Mouse (Mus musculus) midbrain, embryonic 15.5 days (tissue): ENCODE measurements around the gene Fbxo7. TPM values are rescaled to one million over a fixed set of nuclear protein-coding genes. Genes with fewer than 3 reads are reported as not detected.

Source experiments
- ATAC-seq: fragments of 200-750 bp; cut with Nextera tagmentation; replicated peaks from 2 replicates; pipeline ENCODE4 v1.8.0; 2017; ENCODE audit warnings: moderate TSS enrichment
- H3K27ac ChIP-seq: fragments of 300-500 bp; sonication (generic); 2 replicates; pipeline ENCODE4 v1.5.1; 2015; ENCODE audit warnings: mild to moderate bottlenecking, inconsistent platforms
- H3K27me3 ChIP-seq: fragments of 300-500 bp; sonication (generic); replicated peaks from 2 replicates; pipeline ENCODE4 v1.6.1; 2015; ENCODE audit warnings: inconsistent platforms
- H3K36me3 ChIP-seq: fragments of 300-500 bp; sonication (generic); replicated peaks from 2 replicates; pipeline ENCODE4 v1.6.1; 2015; ENCODE audit warnings: inconsistent platforms
- H3K4me1 ChIP-seq: fragments of 300-500 bp; sonication (generic); 2 replicates; pipeline ENCODE4 v1.6.1; 2015; ENCODE audit warnings: inconsistent platforms
- H3K4me2 ChIP-seq: fragments of 300-500 bp; sonication (generic); 2 replicates; pipeline ENCODE4 v1.6.1; 2015; ENCODE audit warnings: inconsistent platforms, mild to moderate bottlenecking, moderate library complexity
- H3K4me3 ChIP-seq: fragments of 300-500 bp; sonication (generic); 2 replicates; pipeline ENCODE4 v1.5.1; 2015; ENCODE audit warnings: mild to moderate bottlenecking, inconsistent platforms
- H3K9ac ChIP-seq: fragments of 300-500 bp; sonication (generic); 2 replicates; pipeline ENCODE4 v1.6.1; 2015; ENCODE audit warnings: mild to moderate bottlenecking, inconsistent platforms
- H3K9me3 ChIP-seq: fragments of 300-500 bp; sonication (generic); 2 replicates; pipeline ENCODE4 v1.6.1; 2016; ENCODE audit warnings: inconsistent platforms
- WGBS: fragments of 180-500 bp; shearing (Covaris S2); methylation state at CpG from one replicate; pipeline ENCODE4 v1.1.7; 2015; ENCODE audit warnings: mixed read lengths; 5-methylcytosine and 5-hydroxymethylcytosine counted together
- polyA plus RNA-seq: library from polyadenylated mRNA; unstranded; fragments of >200 nt; fragmentation: Nextera tagmentation; extraction: Ambion mirVana; gene quantifications from 2 replicates; pipeline ENCODE4 v1.2.1, GENCODE M21; 2015

Gene Fbxo7
- polyA plus RNA-seq, 1 experiment from 2014 or later: 18.8 TPM

DNA sequence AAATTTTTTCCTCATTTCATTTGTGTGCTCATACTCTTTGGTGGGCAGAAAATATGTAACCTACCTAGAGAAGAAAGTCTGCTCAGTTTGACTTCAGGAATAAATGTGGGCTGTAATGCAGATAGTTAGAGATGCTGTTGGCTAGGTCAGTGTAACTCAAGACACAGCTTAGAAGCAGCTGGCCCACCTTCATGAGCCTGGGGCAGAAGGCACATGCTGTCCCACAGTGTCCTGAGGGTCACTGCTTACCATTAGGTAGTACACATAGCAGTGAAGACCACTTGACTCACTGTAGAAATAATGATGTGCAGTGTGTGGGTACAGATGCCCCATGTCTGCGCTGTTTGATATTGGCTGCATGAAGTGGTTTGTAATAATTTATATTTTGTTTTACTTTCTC, 24.6 kb downstream of the Fbxo7 start:
- no peaks in the 10 kb centered on the region for H3K36me3 ChIP-seq
- H3K4me1 ChIP-seq: no peaks in the 10 kb centered on the region
- no peaks in the 10 kb centered on the region for H3K9me3 ChIP-seq
- 98% methylated on average over 1 of the region's 1 CpGs for WGBS
- no peak overlapping the region for H3K27ac ChIP-seq
- H3K27me3 ChIP-seq: no peaks in the 10 kb centered on the region
- no peak for ATAC-seq
- no peak overlapping the region for H3K9ac ChIP-seq
- no peak overlapping the region for H3K4me2 ChIP-seq
- H3K4me3 ChIP-seq: no peak overlapping the region

DNA sequence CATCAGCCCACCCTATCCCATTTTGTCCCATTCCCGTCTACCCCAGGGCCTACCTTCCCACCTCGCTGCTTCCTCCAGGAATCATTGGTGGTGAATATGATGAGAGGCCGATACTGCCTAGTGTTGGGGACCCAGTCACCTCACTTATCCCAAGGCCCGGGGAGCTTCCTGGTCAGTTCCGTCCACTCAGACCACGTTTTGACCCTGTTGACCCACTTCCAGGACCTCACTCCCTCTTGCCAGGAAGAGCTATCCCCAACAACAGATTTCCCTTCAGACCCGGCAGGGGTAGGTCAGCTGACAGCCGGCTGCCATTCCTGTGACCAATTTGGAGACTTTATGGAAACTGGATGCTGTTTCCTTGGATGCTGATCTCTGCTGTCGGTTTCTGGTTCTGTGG, 26.0 kb downstream of the Fbxo7 start:
- ATAC-seq: no peak
- Histone ChIP-seq H3K4me2 (no peak overlapping the region), H3K9ac (no peak overlapping the region), H3K4me1 (no peaks in the 10 kb centered on the region), H3K27ac (no peak overlapping the region), H3K4me3 (no peak overlapping the region), H3K36me3 (no peaks in the 10 kb centered on the region), H3K27me3 (no peaks in the 10 kb centered on the region), H3K9me3 (no peaks in the 10 kb centered on the region)
- WGBS: 92% methylated on average over 9 of the region's 9 CpGs

DNA sequence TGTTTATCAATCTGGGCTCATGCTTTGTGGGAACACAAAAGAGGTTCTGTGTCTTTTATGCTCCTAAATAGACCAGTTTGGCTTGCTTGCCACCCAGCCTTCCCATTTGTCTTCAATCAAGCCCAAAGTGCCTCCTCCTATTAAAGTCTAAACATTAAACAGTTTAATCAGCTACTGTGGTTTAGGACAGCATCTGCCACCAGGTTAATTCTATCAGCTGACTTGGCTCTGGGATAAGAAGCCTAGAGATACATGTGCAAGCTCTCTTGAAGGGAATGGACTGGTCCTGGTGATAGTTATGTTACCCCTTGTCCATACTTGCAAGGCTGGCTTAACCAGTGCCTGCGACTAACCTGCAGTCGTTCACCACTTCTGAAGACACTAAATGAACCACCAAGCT, 28.8 kb downstream of the Fbxo7 start:
- 82% methylated on average over 2 of the region's 2 CpGs for WGBS
- Histone ChIP-seq H3K9me3 (no peaks in the 10 kb centered on the region), H3K9ac (no peak overlapping the region), H3K4me3 (no peak overlapping the region), H3K4me2 (no peak overlapping the region), H3K27ac (no peak overlapping the region), H3K27me3 (no peaks in the 10 kb centered on the region), H3K4me1 (no peaks in the 10 kb centered on the region), H3K36me3 (peaks cover 10% of the 10 kb centered on the region)
- no peak for ATAC-seq

DNA sequence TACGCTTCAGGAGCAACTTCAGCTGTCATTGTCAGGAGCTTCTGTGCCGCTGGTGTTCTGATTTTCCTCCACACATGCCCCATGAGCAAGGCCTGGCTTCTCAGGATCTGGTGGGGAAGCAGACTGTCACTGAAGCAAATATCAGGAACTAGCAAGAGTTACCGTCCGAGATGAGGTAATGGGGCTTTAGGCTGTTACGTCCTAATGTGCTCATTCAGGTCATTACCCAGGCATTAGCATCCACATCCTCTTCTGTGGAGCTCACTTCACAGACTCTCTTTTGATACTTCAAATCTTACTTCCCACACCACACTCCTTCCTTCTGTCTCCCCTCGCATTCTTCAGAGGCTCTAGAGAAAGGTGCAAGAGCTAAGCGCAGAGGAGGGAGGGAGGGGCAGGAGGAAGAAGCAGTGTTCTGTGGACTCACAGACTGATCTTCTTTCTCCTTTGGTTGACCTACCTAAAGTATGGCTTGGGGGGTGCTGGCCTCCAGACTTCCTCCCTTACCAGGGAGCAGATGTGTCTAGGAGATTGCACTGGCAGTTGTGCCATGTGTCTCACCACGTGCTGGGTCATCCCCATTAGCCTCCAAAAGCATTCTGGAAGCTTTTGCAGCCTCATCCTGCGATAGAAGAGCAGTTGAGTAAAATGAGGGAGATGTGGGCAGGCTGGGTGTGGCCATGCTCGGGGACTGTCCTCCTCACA, 31.2 kb downstream of the Fbxo7 start:
- no peaks in the 10 kb centered on the region for H3K27me3 ChIP-seq
- H3K9me3 ChIP-seq: no peaks in the 10 kb centered on the region
- H3K4me3 ChIP-seq: no peak overlapping the region
- WGBS: 85% methylated on average over 10 of the region's 10 CpGs
- ATAC-seq: no peak
- H3K36me3 ChIP-seq: peaks cover 21% of the 10 kb centered on the region
- no peaks in the 10 kb centered on the region for H3K4me1 ChIP-seq
- no peak overlapping the region for H3K9ac ChIP-seq
- no peak overlapping the region for H3K4me2 ChIP-seq
- no peak overlapping the region for H3K27ac ChIP-seq

DNA sequence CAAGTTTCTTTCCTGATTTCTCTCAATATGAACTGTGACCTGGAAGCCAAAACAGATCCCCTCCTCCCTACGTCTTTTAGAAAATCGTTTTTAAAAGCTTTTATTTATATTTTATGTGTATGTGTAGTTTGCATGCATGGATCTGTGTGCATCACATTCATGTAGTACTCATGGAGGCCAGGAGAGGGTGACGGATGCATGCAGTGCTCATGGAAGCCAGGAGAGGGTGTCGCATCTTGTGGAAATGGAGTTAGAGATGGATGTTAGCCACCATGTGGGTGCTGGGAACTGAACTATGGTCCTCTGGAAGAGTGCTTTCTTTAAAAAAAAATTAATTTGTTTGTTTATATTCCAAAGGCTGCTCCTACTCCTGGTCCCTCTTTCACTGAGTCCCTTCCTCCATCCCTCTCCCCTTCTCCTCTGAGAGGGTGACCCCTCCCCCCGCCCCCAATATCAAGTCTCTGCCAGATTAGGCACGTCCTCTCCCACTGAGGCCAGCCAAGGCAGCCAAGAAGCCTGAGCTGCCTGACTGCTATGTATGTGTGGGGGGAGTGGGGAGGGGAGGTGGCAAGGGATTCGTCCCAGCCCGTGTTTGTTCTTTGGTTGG, 34.6 kb downstream of the Fbxo7 start:
- Histone ChIP-seq H3K4me3 (no peak overlapping the region), H3K9ac (no peak overlapping the region), H3K4me1 (no peaks in the 10 kb centered on the region), H3K4me2 (no peak overlapping the region), H3K9me3 (no peaks in the 10 kb centered on the region), H3K36me3 (peaks cover 21% of the 10 kb centered on the region), H3K27me3 (no peaks in the 10 kb centered on the region), H3K27ac (no peak overlapping the region)
- no peak for ATAC-seq
- 78% methylated on average over 8 of the region's 8 CpGs for WGBS

DNA sequence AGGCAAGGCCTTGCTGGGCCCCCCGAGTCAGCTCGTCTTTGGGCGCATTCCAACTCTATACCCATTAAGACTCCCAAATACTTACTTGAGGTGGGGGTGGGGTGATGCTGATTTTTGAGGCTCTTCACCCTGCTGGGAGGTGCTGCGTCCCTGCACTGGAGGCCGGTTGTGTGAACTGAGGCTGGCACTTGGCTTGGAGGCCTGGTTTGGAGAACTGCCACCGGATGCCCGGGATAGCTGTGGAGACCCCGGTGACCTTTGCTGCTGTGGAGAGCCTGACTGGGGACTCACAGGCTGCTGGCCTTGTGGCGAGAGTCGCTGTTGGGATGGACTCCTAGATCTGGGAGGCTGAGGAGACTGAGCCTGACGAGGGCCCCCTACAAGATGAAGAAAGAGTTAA, 35.5 kb downstream of the Fbxo7 start:
- WGBS: 87% methylated on average over 11 of the region's 11 CpGs
- no peak for ATAC-seq
- no peak overlapping the region for H3K9ac ChIP-seq

DNA sequence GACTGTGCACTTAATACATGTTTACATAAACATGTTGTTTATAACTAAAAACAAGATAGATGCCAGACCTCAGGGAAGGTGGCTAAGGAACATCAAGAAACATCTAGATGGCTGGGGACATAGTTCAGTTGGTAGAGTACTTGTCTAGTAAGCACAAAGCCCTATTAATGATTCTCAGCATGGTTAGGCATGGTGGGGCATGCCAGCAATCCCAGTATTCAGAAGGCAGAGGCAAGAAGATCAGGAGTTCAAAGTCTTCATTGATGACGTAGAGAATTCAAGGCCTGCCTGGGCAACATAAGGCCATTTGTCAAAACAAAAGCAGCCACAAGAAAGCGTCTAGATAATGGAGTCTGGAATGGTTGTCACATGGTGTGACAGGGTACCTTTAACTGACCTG, 35.9 kb downstream of the Fbxo7 start:
- H3K36me3 ChIP-seq: peaks cover 25% of the 10 kb centered on the region
- H3K4me2 ChIP-seq: no peak overlapping the region
- no peaks in the 10 kb centered on the region for H3K4me1 ChIP-seq
- no peaks in the 10 kb centered on the region for H3K27me3 ChIP-seq
- WGBS: 52% methylated on average over 2 of the region's 2 CpGs
- H3K9me3 ChIP-seq: no peaks in the 10 kb centered on the region
- no peak overlapping the region for H3K27ac ChIP-seq
- H3K9ac ChIP-seq: no peak overlapping the region
- ATAC-seq: no peak
- H3K4me3 ChIP-seq: no peak overlapping the region

More for the DNA sequence above, 35.5 kb downstream of the Fbxo7 start:
- no peak overlapping the region for H3K4me3 ChIP-seq
- H3K4me1 ChIP-seq: no peaks in the 10 kb centered on the region
- H3K27ac ChIP-seq: no peak overlapping the region
- H3K4me2 ChIP-seq: no peak overlapping the region
- H3K27me3 ChIP-seq: no peaks in the 10 kb centered on the region
- H3K9me3 ChIP-seq: no peaks in the 10 kb centered on the region
- H3K36me3 ChIP-seq: peaks cover 21% of the 10 kb centered on the region

DNA sequence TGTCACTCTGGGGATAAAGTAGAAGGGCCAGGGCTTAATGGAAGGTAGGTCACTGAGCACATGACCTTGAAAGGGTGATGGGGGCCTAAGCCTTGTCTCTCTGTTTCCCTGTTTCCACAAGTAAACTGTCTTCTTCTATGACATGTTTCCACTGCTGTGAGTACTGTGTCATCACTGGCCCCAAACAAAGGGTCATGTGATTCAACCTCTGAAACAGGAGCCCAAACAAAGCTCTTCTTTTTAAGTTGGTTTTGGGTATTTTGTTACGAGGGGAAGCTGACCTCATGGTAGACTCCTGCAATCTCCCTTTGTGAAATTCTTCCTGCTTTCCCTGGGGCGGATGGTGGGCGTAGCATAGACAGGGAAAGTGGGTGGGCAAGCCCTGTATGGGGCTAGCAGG, 38.5 kb downstream of the Fbxo7 start:
- Histone ChIP-seq H3K36me3 (peaks cover 19% of the 10 kb centered on the region), H3K4me3 (no peak overlapping the region), H3K9ac (no peak overlapping the region), H3K9me3 (no peaks in the 10 kb centered on the region), H3K4me2 (no peak overlapping the region), H3K27ac (no peak overlapping the region), H3K4me1 (no peaks in the 10 kb centered on the region), H3K27me3 (no peaks in the 10 kb centered on the region)
- WGBS: 55% methylated on average over 3 of the region's 3 CpGs
- no peak for ATAC-seq

DNA sequence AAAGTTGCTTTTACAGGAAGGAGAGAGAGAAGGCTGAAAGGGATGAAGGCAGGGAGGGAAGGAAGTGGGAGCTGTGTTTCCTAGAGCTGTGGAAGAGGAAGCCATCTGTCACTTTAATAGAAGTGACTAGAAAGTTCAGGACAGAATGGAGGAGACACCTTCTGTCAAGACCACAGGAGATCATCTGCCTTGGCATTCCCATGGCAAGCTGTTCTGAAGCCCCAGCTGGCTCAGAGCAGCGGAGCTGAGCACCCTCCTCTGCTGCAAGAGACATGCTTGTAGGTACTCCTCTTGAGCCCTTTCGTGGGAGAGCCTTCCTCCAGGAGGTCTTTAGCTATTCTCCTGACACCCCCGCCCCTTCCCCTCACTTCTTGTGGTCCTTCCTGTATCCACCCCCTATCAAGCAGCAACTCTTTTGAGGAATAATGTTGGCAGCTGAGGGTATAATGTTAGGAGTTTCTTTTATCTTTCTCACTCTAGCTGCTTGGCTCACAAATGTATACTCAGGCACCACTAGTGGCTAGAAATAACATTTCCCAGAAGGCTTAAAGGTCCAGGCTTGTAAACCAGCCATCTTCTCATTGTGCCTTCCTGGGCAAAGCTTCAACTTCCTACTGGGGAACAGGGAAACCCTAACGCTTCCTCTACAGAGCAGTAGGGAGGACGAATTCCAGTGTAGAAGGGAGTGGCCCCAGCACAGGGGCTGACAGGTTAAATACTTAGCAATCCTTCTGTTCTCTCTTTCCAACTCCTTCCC, 40.7 kb downstream of the Fbxo7 start:
- Histone ChIP-seq H3K36me3 (peaks cover 6% of the 10 kb centered on the region), H3K4me2 (no peak overlapping the region), H3K9ac (no peak overlapping the region), H3K4me1 (no peaks in the 10 kb centered on the region), H3K27me3 (no peaks in the 10 kb centered on the region), H3K27ac (no peak overlapping the region), H3K4me3 (no peak overlapping the region), H3K9me3 (no peaks in the 10 kb centered on the region)
- no peak for ATAC-seq
- 76% methylated on average over 5 of the region's 5 CpGs for WGBS

DNA sequence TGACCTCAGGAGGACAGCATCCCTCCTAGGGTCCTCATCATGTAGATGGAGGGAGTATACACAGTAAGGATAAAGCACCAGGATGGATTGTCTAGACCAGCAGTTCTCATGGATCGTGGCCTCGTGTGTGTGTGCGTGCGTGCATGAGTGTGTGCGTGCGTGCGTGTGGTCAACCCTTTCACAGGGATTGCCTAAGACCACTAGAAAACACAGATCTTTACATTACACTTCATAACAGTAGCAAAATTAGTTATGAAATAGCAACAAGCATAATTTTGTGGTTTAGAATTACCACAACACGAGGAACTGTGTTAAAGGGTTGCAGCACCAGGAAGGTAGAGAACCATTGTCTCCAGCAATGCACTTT, 41.2 kb downstream of the Fbxo7 start:
- Histone ChIP-seq H3K4me2 (no peak overlapping the region), H3K9ac (no peak overlapping the region), H3K4me1 (no peaks in the 10 kb centered on the region), H3K9me3 (no peaks in the 10 kb centered on the region), H3K4me3 (no peak overlapping the region), H3K36me3 (0 out of 2 replicates have a peak, but pooled peaks cover 5% of the 10 kb centered on the region), H3K27ac (no peak overlapping the region), H3K27me3 (no peaks in the 10 kb centered on the region)
- 98% methylated on average over 8 of the region's 8 CpGs for WGBS
- ATAC-seq: no peak

DNA sequence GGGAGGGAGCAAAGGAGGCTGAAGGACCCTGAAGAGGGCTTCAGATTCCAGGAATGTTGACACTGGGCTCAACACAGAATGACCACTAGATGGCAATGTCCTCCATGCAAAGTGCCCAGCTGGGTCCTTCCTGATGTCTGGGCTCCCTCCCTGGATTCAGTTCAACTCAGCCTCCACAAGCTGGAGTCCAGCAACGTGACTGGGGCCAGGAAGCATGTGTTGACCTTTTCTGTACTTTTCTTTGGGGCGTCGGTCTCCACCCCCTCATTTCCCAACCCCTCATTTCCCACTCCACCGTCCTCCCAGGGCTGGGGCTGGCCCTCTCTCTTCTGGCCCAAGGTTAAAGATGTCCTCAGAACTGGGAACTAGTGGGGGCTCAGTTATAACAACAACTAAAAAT, 43.2 kb downstream of the Fbxo7 start:
- Histone ChIP-seq H3K4me1 (0 out of 2 replicates have a peak, but pooled peaks cover 3% of the 10 kb centered on the region), H3K9ac (no peak overlapping the region), H3K4me2 (no peak overlapping the region), H3K9me3 (no peaks in the 10 kb centered on the region), H3K4me3 (no peak overlapping the region), H3K36me3 (0 out of 2 replicates have a peak, but pooled peaks cover 5% of the 10 kb centered on the region), H3K27me3 (no peaks in the 10 kb centered on the region), H3K27ac (no peak overlapping the region)
- peak; percentile 79 for ATAC-seq
- 5% methylated on average over 4 of the region's 4 CpGs for WGBS

DNA sequence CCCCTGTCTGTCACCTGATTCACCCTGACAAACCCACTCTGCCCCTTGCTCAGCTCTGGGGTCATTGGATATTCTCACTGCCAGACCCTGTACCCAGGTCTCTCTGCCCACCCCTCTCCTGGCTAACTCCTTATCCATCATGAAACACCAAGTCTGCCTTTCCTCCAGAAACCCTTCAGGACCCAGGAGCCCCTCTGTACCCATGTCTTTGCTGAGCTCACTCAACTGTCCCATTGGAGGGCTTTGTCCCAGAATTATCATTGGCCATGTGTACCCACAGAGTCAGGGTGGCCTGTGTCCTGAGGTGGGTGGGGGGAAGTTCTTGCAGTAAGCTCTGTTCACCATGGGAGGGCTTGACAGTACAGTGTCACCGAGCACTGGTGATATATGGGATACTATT, 43.9 kb downstream of the Fbxo7 start:
- H3K9ac ChIP-seq: no peak overlapping the region
- H3K4me2 ChIP-seq: no peak overlapping the region
- WGBS: 87% methylated on average over 1 of the region's 1 CpGs
- H3K27me3 ChIP-seq: no peaks in the 10 kb centered on the region
- H3K27ac ChIP-seq: no peak overlapping the region
- ATAC-seq: peak; percentile 18
- 0 out of 2 replicates have a peak, but pooled peaks cover 5% of the 10 kb centered on the region for H3K36me3 ChIP-seq
- H3K4me1 ChIP-seq: 0 out of 2 replicates have a peak, but pooled peaks cover 3% of the 10 kb centered on the region
- no peaks in the 10 kb centered on the region for H3K9me3 ChIP-seq
- H3K4me3 ChIP-seq: no peak overlapping the region
